Mouse (Mus musculus) midbrain, postnatal 0 days (tissue): ENCODE results near the gene Gm10959. TPM values are rescaled to one million over a fixed set of nuclear protein-coding genes. Genes with fewer than 3 reads are reported as not detected.

Source experiments
- ATAC-seq: fragments of 200-750 bp; cut with Nextera tagmentation; 2 replicates; pipeline ENCODE4 v1.8.0; 2017; ENCODE audit warnings: moderate number of reproducible peaks, mild to moderate bottlenecking, moderate TSS enrichment, moderate library complexity; ENCODE audit not compliant: low FRiP score
- DNase-seq: peaks from one replicate; pipeline ENCODE4 v3.0.0-alpha.2; 2015; ENCODE audit warnings: low spot score
- H3K27ac ChIP-seq: fragments of 300-500 bp; sonication (generic); 2 replicates; pipeline ENCODE4 v1.5.1; 2014; ENCODE audit warnings: low read depth, mild to moderate bottlenecking, low read length, mixed read lengths
- H3K27me3 ChIP-seq: fragments of 300-500 bp; sonication (generic); 2 replicates; pipeline ENCODE4 v1.6.1; 2014; ENCODE audit warnings: low read length, control low read depth, mixed read lengths; ENCODE audit not compliant: insufficient read depth
- H3K36me3 ChIP-seq: fragments of 300-500 bp; sonication (generic); 2 replicates; pipeline ENCODE4 v1.6.1; 2014; ENCODE audit warnings: low read length, control low read depth, mixed read lengths; ENCODE audit not compliant: insufficient read depth
- H3K4me1 ChIP-seq: fragments of 300-500 bp; sonication (generic); 2 replicates; pipeline ENCODE4 v1.6.1; 2014; ENCODE audit warnings: mild to moderate bottlenecking, control low read depth, antibody characterized with exemption, low read length, mixed read lengths; ENCODE audit not compliant: insufficient read depth
- H3K4me2 ChIP-seq: fragments of 300-500 bp; sonication (generic); 2 replicates; pipeline ENCODE4 v1.6.1; 2014; ENCODE audit warnings: low read depth, mild to moderate bottlenecking, low read length, mixed read lengths; ENCODE audit not compliant: poor library complexity, severe bottlenecking
- H3K4me3 ChIP-seq: fragments of 300-500 bp; sonication (generic); 2 replicates; pipeline ENCODE4 v1.5.1; 2014; ENCODE audit warnings: low read depth, mild to moderate bottlenecking, low read length, moderate library complexity
- H3K9ac ChIP-seq: fragments of 300-500 bp; sonication (generic); replicated peaks from 2 replicates; pipeline ENCODE4 v1.6.1; 2014; ENCODE audit warnings: mild to moderate bottlenecking, low read length, moderate library complexity, mixed read lengths; ENCODE audit not compliant: poor library complexity, severe bottlenecking
- H3K9me3 ChIP-seq: fragments of 300-500 bp; sonication (generic); 2 replicates; pipeline ENCODE4 v1.6.1; 2016; ENCODE audit warnings: low read length, control low read depth
- CTCF ChIP-seq: IDR thresholded peaks from 2 replicates; pipeline ENCODE4 v1.5.1; 2016; ENCODE audit warnings: antibody characterized with exemption, mild to moderate bottlenecking
- WGBS: fragments of 180-500 bp; shearing (Covaris S2); extraction: QIAGEN DNeasy Blood & Tissue Kit; methylation state at CpG from one replicate; pipeline ENCODE4 v1.1.7; 2014; 5-methylcytosine and 5-hydroxymethylcytosine counted together
- polyA plus RNA-seq: library from polyadenylated mRNA; unstranded; fragments of >200 nt; fragmentation: Nextera tagmentation; extraction: Ambion mirVana; gene quantifications from 2 replicates; pipeline ENCODE4 v1.2.1, GENCODE M21; 2015
- total RNA-seq: library from RNA; depleted of rRNA; stranded (reverse); fragments of >200 nt; gene quantifications from 2 replicates; pipeline ENCODE4 v1.2.3, GENCODE M21; 2014

The Gm10959 gene
- total and polyA plus RNA-seq, 2 experiments from 2014 or later: not detected

- Histone ChIP-seq H3K4me2 (no peak overlapping the region), H3K27ac (no peak overlapping the region), H3K27me3 (no peaks in the 10 kb centered on the region), H3K36me3 (no peaks in the 10 kb centered on the region), H3K9me3 (no peaks in the 10 kb centered on the region), H3K4me1 (no peaks in the 10 kb centered on the region), H3K4me3 (no peak overlapping the region), H3K9ac (no peak overlapping the region)
- no peak for ATAC-seq
- no peak for TF ChIP-seq CTCF
- 69% methylated on average over 8 of the region's 8 CpGs for WGBS
- no peak for DNase-seq
Observed at GRCm38 (mm10) chr3:122920572-122921435, 1.6 kb upstream of the Gm10959 start.

GRCm38 (mm10) chr3:122918672-122919071 lies 488 bp downstream of the Gm10959 start:
- Histone ChIP-seq H3K27me3 (no peaks in the 10 kb centered on the region), H3K4me1 (no peaks in the 10 kb centered on the region), H3K9ac (no peak overlapping the region), H3K4me3 (no peak overlapping the region), H3K27ac (no peak overlapping the region), H3K9me3 (no peaks in the 10 kb centered on the region), H3K4me2 (no peak overlapping the region), H3K36me3 (no peaks in the 10 kb centered on the region)
- WGBS: 84% methylated on average over 2 of the region's 2 CpGs
- no peak for TF ChIP-seq CTCF
- ATAC-seq (no peak), DNase-seq (no peak)

DNA sequence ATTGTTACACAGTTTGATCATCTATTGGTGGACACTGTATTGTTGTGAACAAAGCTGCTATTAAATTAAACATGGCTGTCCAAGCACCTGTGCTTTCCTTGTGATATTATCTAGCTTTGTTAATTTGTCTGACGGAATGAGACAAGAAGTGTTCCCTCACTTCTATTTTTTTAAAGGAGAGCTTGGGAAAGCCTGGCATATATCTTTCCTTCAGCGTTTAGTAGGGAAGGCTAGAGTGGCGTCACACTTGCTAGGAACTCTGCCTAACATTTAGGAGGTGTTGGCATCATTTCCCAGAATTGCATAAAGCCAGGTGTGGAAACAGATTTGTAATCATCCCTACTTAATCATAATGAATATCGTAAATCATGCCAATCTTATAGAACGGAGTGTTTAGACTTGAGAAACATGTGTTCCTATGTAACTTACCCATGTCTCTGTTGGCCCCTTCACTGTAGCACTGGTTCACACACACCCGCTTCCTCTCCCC lies 2.9 kb downstream of the Gm10959 start:
- Histone ChIP-seq H3K36me3 (no peaks in the 10 kb centered on the region), H3K27ac (no peak overlapping the region), H3K4me1 (no peaks in the 10 kb centered on the region), H3K27me3 (no peaks in the 10 kb centered on the region), H3K4me3 (no peak overlapping the region), H3K9me3 (no peaks in the 10 kb centered on the region), H3K9ac (no peak overlapping the region), H3K4me2 (no peak overlapping the region)
- DNase-seq (no peak), ATAC-seq (no peak)
- 93% methylated on average over 6 of the region's 6 CpGs for WGBS
- TF ChIP-seq CTCF: no peak

- Histone ChIP-seq H3K27me3 (no peaks in the 10 kb centered on the region), H3K4me2 (no peak overlapping the region), H3K4me1 (no peaks in the 10 kb centered on the region), H3K9me3 (no peaks in the 10 kb centered on the region), H3K36me3 (no peaks in the 10 kb centered on the region), H3K9ac (no peak overlapping the region), H3K4me3 (no peak overlapping the region), H3K27ac (no peak overlapping the region)
- 81% methylated on average over 5 of the region's 5 CpGs for WGBS
- DNase-seq (no peak), ATAC-seq (no peak)
- TF ChIP-seq CTCF: no peak
Observed at GRCm38 (mm10) chr3:122915493-122915892, 3.7 kb downstream of the Gm10959 start.

DNA sequence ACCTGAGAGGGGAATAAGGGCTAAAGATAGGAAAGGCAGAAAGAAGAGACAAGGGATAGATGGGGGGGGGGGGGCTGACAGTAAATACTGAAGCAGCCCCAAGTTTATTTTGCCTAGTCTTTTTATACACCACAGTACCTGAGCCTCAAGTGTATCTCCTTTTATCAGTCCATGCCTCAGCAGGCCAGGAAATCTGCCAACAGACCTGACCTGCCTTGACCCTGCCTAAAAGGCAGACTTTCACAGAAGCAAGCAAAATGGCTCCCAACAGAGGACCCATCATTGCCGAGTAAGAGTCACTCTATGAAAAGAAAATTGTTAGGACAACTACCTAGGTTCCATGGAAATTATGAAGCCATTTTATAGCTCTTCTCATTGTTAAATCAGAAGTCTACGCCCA lies 11.3 kb downstream of the Gm10959 start:
- Histone ChIP-seq H3K4me2 (no peak overlapping the region), H3K4me1 (no peaks in the 10 kb centered on the region), H3K27ac (no peak overlapping the region), H3K36me3 (no peaks in the 10 kb centered on the region), H3K9me3 (no peaks in the 10 kb centered on the region), H3K27me3 (no peaks in the 10 kb centered on the region), H3K9ac (no peak overlapping the region), H3K4me3 (no peak overlapping the region)
- 88% methylated on average over 2 of the region's 2 CpGs for WGBS
- DNase-seq: no peak
- TF ChIP-seq CTCF: no peak
- ATAC-seq: no peak

DNA sequence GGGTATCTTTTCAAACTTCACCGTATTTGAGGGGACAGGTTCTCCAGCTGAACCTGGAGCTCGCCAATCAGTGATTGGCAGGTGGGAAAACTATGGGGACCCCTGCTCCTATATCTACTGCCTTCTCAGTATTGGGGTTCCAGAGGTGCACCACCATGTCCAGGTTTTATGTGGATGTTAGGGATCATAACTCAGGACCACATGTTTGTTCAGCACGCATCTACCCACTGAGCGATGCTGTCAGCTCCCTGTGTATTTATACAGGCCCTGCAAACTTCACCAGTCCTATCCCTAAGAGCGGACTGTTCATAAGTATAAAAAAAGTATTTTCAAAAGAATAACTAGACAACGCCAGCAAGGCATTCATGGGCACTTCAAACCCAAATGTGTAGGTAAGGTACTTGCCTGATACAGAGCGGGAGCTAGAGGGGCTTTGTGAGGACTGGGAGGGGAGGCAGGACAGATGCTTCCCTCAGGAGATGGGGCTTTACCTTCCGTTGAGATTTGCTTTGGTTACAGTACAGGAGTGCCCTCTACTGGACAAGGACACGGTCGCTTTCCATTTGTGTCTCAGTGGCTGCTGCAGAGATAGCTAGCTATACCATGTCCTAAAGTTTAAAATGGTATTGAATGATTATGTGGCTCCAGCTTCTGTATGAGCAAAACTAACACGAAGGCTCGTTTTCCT lies 15.3 kb downstream of the Gm10959 start:
- Histone ChIP-seq H3K27ac (no peak overlapping the region), H3K4me1 (no peaks in the 10 kb centered on the region), H3K4me3 (no peak overlapping the region), H3K4me2 (no peak overlapping the region), H3K9ac (no peak overlapping the region), H3K36me3 (no peaks in the 10 kb centered on the region), H3K9me3 (no peaks in the 10 kb centered on the region), H3K27me3 (no peaks in the 10 kb centered on the region)
- DNase-seq: peak; percentile 72
- WGBS: 43% methylated on average over 12 of the region's 12 CpGs
- TF ChIP-seq CTCF: peak; percentile 89
- ATAC-seq: peak; percentile 56
